Mouse (Mus musculus) forebrain, embryonic 13.5 days (tissue): ENCODE measurements around the gene Rnaseh2a. TPM values are rescaled to one million over a fixed set of nuclear protein-coding genes. Genes with fewer than 3 reads are reported as not detected.

Experiments
- ATAC-seq: fragments of 200-750 bp; cut with Nextera tagmentation; 2 replicates; pipeline ENCODE4 v1.8.0; 2017
- H3K27ac ChIP-seq: fragments of 300-500 bp; sonication (generic); 2 replicates; pipeline ENCODE4 v1.5.1; 2015; ENCODE audit warnings: inconsistent platforms, mild to moderate bottlenecking, moderate library complexity
- H3K27me3 ChIP-seq: fragments of 300-500 bp; sonication (generic); 2 replicates; pipeline ENCODE4 v1.6.1; 2015; ENCODE audit warnings: mild to moderate bottlenecking, inconsistent platforms
- H3K36me3 ChIP-seq: fragments of 300-500 bp; sonication (generic); 2 replicates; pipeline ENCODE4 v1.6.1; 2015; ENCODE audit warnings: mild to moderate bottlenecking, inconsistent platforms; ENCODE audit not compliant: poor library complexity, severe bottlenecking
- H3K4me1 ChIP-seq: fragments of 300-500 bp; sonication (generic); 2 replicates; pipeline ENCODE4 v1.6.1; 2015; ENCODE audit warnings: inconsistent platforms
- H3K4me2 ChIP-seq: fragments of 300-500 bp; sonication (generic); 2 replicates; pipeline ENCODE4 v1.6.1; 2015; ENCODE audit warnings: inconsistent platforms, mild to moderate bottlenecking, moderate library complexity
- H3K4me3 ChIP-seq: fragments of 300-500 bp; sonication (generic); 2 replicates; pipeline ENCODE4 v1.5.1; 2015; ENCODE audit warnings: mild to moderate bottlenecking, inconsistent platforms
- H3K9ac ChIP-seq: fragments of 300-500 bp; sonication (generic); 2 replicates; pipeline ENCODE4 v1.6.1; 2015; ENCODE audit warnings: mild to moderate bottlenecking, inconsistent platforms
- H3K9me3 ChIP-seq: fragments of 300-500 bp; sonication (generic); replicated peaks from 2 replicates; pipeline ENCODE4 v1.6.1; 2016; ENCODE audit warnings: inconsistent platforms
- WGBS: fragments of 180-500 bp; shearing (Covaris S2); methylation state at CpG from one replicate; pipeline ENCODE4 v1.1.7; 2015; 5-methylcytosine and 5-hydroxymethylcytosine counted together
- polyA plus RNA-seq: library from polyadenylated mRNA; unstranded; fragments of >200 nt; fragmentation: Nextera tagmentation; extraction: Ambion mirVana; gene quantifications from 2 replicates; pipeline ENCODE4 v1.2.1, GENCODE M21; 2015

Gene Rnaseh2a
- polyA plus RNA-seq, result 119 and 124 TPM in 2 replicates

DNA sequence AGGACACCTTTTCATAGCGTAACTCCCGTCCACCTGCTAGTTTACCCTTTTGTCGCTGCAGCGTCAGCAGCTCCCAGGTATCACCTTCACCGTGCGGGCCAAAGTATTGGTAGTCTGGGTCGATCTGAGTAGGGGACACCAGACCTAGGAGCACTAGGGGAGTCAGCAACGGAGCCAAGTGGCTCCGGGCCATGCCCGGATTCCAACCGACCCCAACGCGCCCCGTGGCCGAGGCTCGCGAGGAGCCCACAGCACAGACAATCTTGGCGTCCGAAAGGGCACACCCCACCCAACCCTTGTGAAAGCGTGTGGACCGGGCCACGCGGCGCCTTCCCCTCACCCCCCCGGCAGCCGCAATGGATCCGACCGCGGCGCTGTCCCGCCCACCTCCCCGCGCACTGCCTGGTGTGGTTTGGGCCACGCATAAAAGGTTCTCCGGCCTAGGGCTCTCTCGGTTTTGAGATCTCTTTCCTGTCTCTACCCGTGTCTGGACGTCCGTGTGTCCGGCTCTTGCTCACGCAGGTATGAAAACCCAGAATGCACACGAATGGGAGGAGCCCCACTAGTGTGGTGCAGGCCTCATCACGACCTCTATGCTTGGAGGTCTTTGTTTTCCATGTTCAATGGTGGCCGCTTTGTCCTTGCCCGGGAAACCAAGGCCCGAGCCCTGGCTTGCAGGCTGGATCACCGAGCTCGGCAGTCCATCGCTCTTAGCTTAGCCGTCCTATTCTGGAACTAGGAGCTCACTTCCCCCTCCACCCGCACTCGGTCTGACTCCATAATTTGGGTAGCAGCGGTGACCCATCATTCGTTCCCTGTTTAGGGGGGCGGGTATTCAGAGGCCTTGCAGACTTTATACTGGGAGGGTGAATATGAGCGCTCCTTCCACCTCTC lies at the start of gene Rnaseh2a, which contains the start of the genes Gm49661 and Prdx2:
Gene Rnaseh2a (minus strand): TSS at position 527 of the 894 bp plus-strand sequence.
Gene Gm49661 (minus strand): TSS at position 193 of the 894 bp plus-strand sequence.
Gene Prdx2 (plus strand): TSS at position 347 of the 894 bp plus-strand sequence.
- peak; percentile 76 for ATAC-seq
- WGBS, result under 1% methylated on average over 56 of the region's 56 CpGs
- Histone ChIP-seq H3K36me3 (peaks cover 38% of the 10 kb centered on the region), H3K4me2 (peak within 1 kb of the TSS; percentile 88), H3K9me3 (no peaks in the 10 kb centered on the region), H3K9ac (peak within 1 kb of the TSS; percentile 90), H3K4me3 (peak within 1 kb of the TSS; percentile 69), H3K27ac (peak within 1 kb of the TSS; percentile 76), H3K27me3 (no peaks in the 10 kb centered on the region), H3K4me1 (peaks cover 41% of the 10 kb centered on the region)

DNA sequence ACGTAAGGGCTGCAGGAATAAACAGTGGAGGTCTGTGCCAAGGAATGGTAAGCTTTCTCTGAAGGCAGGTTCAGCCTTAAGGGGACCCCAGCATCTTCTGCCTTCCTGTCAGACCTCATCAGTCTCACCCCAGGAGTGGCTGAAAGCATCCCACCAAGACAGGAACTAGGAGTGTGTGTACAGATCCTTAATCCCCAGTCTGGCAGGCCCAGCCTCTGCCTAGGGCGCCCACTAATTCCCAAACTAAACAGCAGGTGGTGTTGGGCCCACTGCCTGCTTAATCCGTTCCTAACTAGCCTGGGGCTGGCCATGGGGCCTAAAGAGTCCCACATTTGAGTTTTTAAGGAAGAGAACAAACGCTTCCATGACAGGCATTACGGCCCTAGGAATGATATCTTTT lies 47.6 kb upstream of the Rnaseh2a start:
- no peaks in the 10 kb centered on the region for H3K9me3 ChIP-seq
- WGBS, result 17% methylated on average over 5 of the region's 5 CpGs
- H3K4me1 ChIP-seq, result no peaks in the 10 kb centered on the region
- no peak overlapping the region for H3K27ac ChIP-seq
- peaks cover 50% of the 10 kb centered on the region for H3K36me3 ChIP-seq
- no peak for ATAC-seq
- H3K4me3 ChIP-seq, result no peak overlapping the region
- H3K9ac ChIP-seq, result no peak overlapping the region
- H3K27me3 ChIP-seq, result peaks cover 25% of the 10 kb centered on the region
- no peak overlapping the region for H3K4me2 ChIP-seq

DNA sequence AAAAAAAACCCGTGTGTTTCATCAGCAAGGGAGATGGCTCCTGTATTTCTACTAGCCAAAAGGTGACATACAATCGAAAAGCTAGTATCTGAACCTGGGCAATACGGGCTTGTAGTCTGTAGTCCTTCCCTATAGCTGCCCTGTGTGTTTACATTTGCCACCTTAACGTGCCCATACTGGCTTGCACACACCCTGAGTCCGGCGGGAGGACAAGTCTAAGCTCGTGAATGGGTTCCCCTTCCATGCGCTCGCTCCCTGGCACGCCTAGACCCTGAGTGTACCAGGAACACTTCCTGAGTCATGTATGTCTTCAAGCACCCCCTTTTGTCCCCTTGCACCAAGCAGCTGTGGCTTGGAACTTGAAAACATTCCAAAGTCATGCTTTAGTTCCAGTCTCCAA lies 47.2 kb upstream of the Rnaseh2a start:
- H3K4me3 ChIP-seq, result no peak overlapping the region
- H3K4me1 ChIP-seq, result no peaks in the 10 kb centered on the region
- no peak for ATAC-seq
- 68% methylated on average over 10 of the region's 10 CpGs for WGBS
- H3K9ac ChIP-seq, result no peak overlapping the region
- peaks cover 27% of the 10 kb centered on the region for H3K27me3 ChIP-seq
- H3K36me3 ChIP-seq, result peaks cover 45% of the 10 kb centered on the region
- H3K27ac ChIP-seq, result no peak overlapping the region
- no peak overlapping the region for H3K4me2 ChIP-seq
- no peaks in the 10 kb centered on the region for H3K9me3 ChIP-seq

DNA sequence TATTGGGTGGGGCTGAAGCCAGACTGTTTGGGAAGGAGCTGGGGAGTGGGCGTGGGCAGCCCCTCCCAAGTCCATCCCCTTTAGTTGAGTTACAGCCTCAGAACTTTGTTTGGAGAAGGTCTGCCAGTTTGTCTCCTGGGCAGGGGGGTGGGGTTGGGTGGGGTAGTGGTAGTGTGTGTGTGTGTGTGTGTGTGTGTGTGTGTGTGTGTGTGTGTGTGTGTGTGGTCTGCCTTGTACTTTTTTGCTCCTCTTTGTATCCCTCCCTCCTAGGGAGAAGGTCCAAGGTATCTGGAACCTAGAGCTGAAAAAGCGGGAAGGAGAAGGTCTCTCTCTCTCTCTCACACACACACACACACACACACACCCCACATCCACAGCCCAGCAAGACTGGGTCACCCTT lies 44.9 kb upstream of the Rnaseh2a start, which contains the start of gene Best2:
Gene Best2 (minus strand): TSS at position 101 of the 400 bp plus-strand sequence.
- H3K9me3 ChIP-seq, result no peaks in the 10 kb centered on the region; the same call in 1 of the 2 replicates
- H3K27me3 ChIP-seq, result peaks cover 43% of the 10 kb centered on the region
- H3K4me1 ChIP-seq, result no peaks in the 10 kb centered on the region
- no peak for ATAC-seq
- H3K27ac ChIP-seq, result no peak within 1 kb of the TSS
- H3K36me3 ChIP-seq, result peaks cover 22% of the 10 kb centered on the region
- peak within 1 kb of the TSS; percentile 72 for H3K4me2 ChIP-seq
- WGBS, result 93% methylated on average over 1 of the region's 2 CpGs
- H3K4me3 ChIP-seq, result peak within 1 kb of the TSS; percentile 36
- peak within 1 kb of the TSS; percentile 62 for H3K9ac ChIP-seq

DNA sequence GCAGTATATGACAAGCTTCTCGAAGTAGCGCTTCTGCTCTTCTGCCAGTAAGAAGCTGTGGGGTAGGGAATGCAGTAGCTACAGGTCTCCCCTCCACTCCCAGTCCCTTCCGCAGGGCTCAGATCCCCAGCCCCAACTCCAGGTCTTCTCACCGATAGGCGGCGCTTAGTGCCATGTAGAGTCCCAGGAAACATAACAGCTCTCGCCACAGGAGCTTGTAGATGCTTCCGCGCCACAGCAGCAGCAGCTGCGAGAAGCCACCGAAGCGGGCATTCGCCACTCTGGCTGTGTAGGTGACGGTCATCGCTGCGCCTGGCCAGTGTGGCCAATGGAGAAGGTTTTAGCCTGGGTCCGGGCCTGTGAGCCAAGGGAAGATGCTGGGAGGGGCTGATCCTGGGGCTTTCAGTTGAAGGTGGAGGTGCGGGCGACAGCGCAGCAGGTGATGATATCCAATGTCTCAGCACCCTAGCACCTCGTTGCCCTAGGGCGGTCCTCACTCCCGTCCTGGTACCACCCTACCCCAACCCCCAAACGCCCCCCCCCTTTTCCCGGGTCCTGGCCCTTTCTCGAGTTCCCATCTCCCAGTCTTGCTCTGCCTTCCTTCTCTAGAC lies 43.8 kb upstream of the Rnaseh2a start:
- peak; percentile 81 for ATAC-seq
- 6% methylated on average over 26 of the region's 26 CpGs for WGBS
- H3K27ac ChIP-seq, result no peak overlapping the region
- H3K9ac ChIP-seq, result peak overlapping the region; percentile 62
- no peaks in the 10 kb centered on the region for H3K4me1 ChIP-seq
- H3K4me3 ChIP-seq, result peak overlapping the region; percentile 36
- peaks cover 11% of the 10 kb centered on the region for H3K36me3 ChIP-seq
- peaks cover 53% of the 10 kb centered on the region for H3K27me3 ChIP-seq
- H3K9me3 ChIP-seq, result no peaks in the 10 kb centered on the region; the same call in 1 of the 2 replicates
- H3K4me2 ChIP-seq, result peak overlapping the region; percentile 72

DNA sequence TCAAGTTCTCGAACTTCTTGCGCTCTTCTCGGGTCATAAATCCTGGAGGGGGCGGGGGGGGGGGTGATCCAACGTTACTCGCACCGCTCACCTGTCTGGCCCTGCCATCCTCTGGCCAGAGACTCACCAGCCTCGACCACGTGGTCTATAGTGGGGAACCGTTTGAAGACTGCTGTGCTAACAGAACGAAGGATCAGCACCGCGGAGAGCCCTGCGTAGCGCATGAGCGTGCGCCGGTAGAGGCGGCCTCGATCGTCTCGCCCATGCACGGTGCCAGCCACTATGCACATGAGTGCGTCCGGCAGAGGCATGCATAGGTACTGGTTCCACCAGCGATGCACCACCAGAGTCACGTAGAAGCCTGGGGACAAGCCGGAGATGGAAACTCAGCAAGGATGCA lies 41.7 kb upstream of the Rnaseh2a start:
- 17% methylated on average over 28 of the region's 28 CpGs for WGBS
- Histone ChIP-seq H3K4me1 (no peaks in the 10 kb centered on the region), H3K36me3 (no peaks in the 10 kb centered on the region), H3K4me2 (no peak overlapping the region), H3K9ac (no peak overlapping the region), H3K4me3 (no peak overlapping the region), H3K9me3 (no peaks in the 10 kb centered on the region; the same call in 1 of the 2 replicates), H3K27ac (no peak overlapping the region), H3K27me3 (peaks cover 61% of the 10 kb centered on the region)
- no peak for ATAC-seq

DNA sequence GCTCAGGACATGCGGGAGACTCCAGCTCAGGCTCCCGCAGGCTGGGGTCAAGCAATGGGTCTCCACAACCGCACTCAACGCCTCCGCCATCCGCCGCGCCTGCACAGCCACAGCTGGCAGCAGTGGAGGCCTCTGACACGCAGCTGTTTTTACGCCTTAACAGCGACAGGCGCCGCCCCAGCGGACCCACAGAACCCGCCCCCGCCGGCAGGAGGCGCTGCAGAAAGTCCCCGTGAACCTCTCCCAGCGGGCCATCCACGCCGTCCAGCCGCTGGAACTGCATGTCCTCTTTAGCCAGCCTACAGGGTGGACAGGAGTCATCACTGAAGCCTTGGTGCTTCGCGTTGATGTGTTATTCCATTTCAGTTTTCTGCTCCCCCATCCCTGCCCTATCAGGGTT lies 38.1 kb upstream of the Rnaseh2a start:
- peaks cover 3% of the 10 kb centered on the region; the same call in 1 of the 2 replicates for H3K36me3 ChIP-seq
- 20% methylated on average over 25 of the region's 25 CpGs for WGBS
- H3K4me1 ChIP-seq, result no peaks in the 10 kb centered on the region
- H3K9ac ChIP-seq, result no peak overlapping the region
- H3K9me3 ChIP-seq, result no peaks in the 10 kb centered on the region; the same call in 1 of the 2 replicates
- H3K4me3 ChIP-seq, result no peak overlapping the region
- H3K4me2 ChIP-seq, result no peak overlapping the region
- ATAC-seq, result no peak
- H3K27ac ChIP-seq, result no peak overlapping the region
- peaks cover 39% of the 10 kb centered on the region for H3K27me3 ChIP-seq

DNA sequence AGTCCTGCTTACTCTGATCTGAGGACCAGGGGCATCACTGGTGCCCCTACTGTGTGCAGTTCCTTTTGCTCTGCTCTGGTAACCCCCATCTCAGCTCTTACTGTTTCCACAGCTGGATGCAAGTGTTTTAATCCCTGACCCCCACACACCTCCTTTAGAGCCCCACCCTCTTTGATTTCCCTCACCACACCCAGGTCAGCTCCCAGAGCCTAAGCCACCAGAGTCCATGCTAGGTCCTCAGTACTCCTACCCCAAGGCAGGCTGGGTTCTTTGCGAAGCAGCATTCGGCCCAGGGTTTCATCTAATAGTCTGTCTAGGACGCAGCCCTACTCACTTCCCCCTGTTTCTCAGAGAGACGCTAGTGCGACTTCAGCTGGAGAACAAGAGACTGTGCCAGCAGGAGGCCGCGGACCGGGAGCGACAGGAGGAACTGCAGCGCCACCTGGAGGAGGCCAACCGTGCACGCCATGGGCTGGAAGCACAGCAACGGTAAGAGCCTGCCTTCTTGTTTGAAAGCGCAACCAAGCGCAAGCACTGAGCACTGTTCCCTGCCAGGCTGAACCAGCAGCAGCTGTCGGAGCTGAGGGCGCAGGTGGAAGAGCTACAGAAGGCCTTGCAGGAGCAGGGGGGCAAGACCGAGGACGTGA lies 28.2 kb upstream of the Rnaseh2a start:
- Histone ChIP-seq H3K4me2 (peak overlapping the region; percentile 46), H3K4me1 (peaks cover 16% of the 10 kb centered on the region), H3K36me3 (peaks cover 4% of the 10 kb centered on the region; the same call in 1 of the 2 replicates), H3K27ac (0 out of 2 replicates have a peak overlapping the region, but pooled peaks have one; percentile 25), H3K9ac (peak overlapping the region; percentile 48), H3K4me3 (0 out of 2 replicates have a peak overlapping the region, but pooled peaks have one; percentile 9), H3K27me3 (peaks cover 17% of the 10 kb centered on the region; the same call in 1 of the 2 replicates), H3K9me3 (no peaks in the 10 kb centered on the region)
- under 1% methylated on average over 19 of the region's 19 CpGs for WGBS
- ATAC-seq, result peak; percentile 86

DNA sequence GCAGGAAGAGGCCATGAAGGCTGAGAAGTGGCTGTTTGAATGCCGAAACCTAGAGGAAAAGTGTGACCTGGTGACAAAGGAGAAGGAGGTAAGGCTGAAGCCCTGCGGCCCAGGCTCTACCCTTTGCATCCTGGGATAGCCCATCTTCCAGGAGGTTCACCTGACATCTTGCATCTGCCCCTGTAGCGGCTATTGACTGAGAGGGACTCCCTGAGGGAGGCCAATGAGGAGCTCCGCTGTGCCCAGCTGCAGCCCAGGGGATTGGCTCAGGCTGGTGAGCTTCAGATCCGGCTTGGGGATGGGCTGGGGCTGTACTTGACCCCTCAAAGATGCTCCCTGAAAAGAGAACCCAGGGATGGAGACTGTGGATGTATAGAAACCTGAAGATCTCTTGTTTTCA lies 27.4 kb upstream of the Rnaseh2a start:
- H3K27me3 ChIP-seq, result peaks cover 17% of the 10 kb centered on the region; the same call in 1 of the 2 replicates
- WGBS, result 82% methylated on average over 5 of the region's 5 CpGs
- H3K9me3 ChIP-seq, result no peaks in the 10 kb centered on the region
- H3K4me2 ChIP-seq, result no peak overlapping the region
- H3K4me3 ChIP-seq, result no peak overlapping the region
- no peak overlapping the region for H3K27ac ChIP-seq
- ATAC-seq, result no peak
- H3K36me3 ChIP-seq, result no peaks in the 10 kb centered on the region
- no peak overlapping the region for H3K9ac ChIP-seq
- peaks cover 16% of the 10 kb centered on the region for H3K4me1 ChIP-seq

DNA sequence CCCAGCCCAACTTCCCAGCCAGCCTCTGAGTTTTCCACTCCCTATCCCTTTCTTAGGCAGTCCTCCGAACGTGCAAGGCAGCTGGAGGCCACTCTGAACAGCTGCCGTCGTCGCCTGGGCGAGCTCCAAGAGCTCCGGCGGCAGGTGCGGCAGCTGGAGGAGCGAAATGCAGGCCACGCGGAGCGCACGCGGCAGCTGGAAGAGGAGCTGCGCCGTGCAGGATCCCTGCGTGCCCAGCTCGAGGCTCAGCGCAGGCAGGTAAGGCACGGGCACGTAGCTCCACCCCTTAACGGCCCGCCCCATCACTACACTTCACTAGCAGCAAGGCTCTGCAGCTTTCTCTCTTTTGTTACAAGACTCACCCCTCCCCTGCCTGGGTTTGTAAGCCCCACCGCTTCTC lies 26.1 kb upstream of the Rnaseh2a start:
- H3K9ac ChIP-seq, result peak overlapping the region; percentile 30; the same call in 1 of the 2 replicates
- peak overlapping the region; percentile 32 for H3K4me2 ChIP-seq
- no peaks in the 10 kb centered on the region for H3K36me3 ChIP-seq
- H3K27me3 ChIP-seq, result peaks cover 17% of the 10 kb centered on the region; the same call in 1 of the 2 replicates
- whole genome bisulfite sequencing, result 20% methylated on average over 25 of the region's 25 CpGs
- peaks cover 22% of the 10 kb centered on the region for H3K4me1 ChIP-seq
- peak; percentile 25; the same call in 1 of the 2 replicates for ATAC-seq
- no peak overlapping the region for H3K27ac ChIP-seq
- no peaks in the 10 kb centered on the region for H3K9me3 ChIP-seq
- H3K4me3 ChIP-seq, result no peak overlapping the region

DNA sequence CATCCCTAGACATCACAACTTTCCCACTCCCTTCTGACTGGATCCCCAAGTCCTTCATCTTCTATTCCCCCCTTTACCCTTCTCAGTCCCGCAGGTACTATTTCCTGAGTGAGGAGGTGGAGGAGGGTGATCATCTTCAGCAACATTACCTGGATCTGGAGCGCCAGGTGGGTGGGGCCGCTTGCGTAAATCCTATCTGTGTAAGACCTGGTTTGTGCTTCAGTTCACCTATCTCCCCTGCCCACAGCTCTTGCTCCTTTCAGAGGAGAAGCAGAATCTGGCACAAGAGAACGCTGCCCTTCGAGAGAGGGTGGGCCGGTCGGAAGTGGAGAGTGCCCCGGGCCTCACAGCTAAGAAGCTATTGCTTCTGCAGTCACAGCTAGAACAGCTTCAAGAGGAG lies 24.8 kb upstream of the Rnaseh2a start:
- no peak overlapping the region for H3K27ac ChIP-seq
- H3K36me3 ChIP-seq, result no peaks in the 10 kb centered on the region
- no peak overlapping the region for H3K4me2 ChIP-seq
- no peaks in the 10 kb centered on the region for H3K9me3 ChIP-seq
- WGBS, result 91% methylated on average over 9 of the region's 9 CpGs
- peaks cover 17% of the 10 kb centered on the region; the same call in 1 of the 2 replicates for H3K27me3 ChIP-seq
- no peak for ATAC-seq
- no peak overlapping the region for H3K4me3 ChIP-seq
- H3K9ac ChIP-seq, result no peak overlapping the region; the same call in 1 of the 2 replicates
- peaks cover 25% of the 10 kb centered on the region for H3K4me1 ChIP-seq
